Mouse (Mus musculus): Measurements from ENCODE around the gene Mc1r. TPM values are rescaled to one million over a fixed set of nuclear protein-coding genes. Genes with fewer than 3 reads are reported as not detected.

The Mc1r gene
- total RNA-seq, 2 experiments from 2014 or later: not detected

Other genes with a start within 250 kb of the Mc1r start
- 10 to 100 TPM in 1 of 2 experiments, 1 to 10 TPM in 1; 9.2 to 12.2 TPM for gene Sult5a1, start 248.8 kb upstream of the Mc1r start, total RNA-seq (2021)
- 10 to 100 TPM; 45.0 to 48.5 TPM for gene Dpep1, start 220.9 kb upstream of the Mc1r start, total RNA-seq (2021)
- gene Chmp1a, start 194.3 kb upstream of the Mc1r start, total RNA-seq (2021): 10 to 100 TPM; 79.3 to 86.2 TPM
- 1 to 10 TPM; 3.4 to 3.6 TPM for gene Spata33, start 194.3 kb upstream of the Mc1r start, total RNA-seq (2021)
- 10 to 100 TPM; 49.6 to 62.2 TPM for gene Cdk10, start 182.3 kb upstream of the Mc1r start, total RNA-seq (2021)
- gene Spata2l, start 170.9 kb upstream of the Mc1r start, total RNA-seq (2021): 10 to 100 TPM; 10.5 to 14.2 TPM
- gene Zfp276, start 152.9 kb upstream of the Mc1r start, total RNA-seq (2021): 10 to 100 TPM; 21.6 to 23.5 TPM
- 10 to 100 TPM; 20.3 to 24.0 TPM for gene Vps9d1, start 152.8 kb upstream of the Mc1r start, total RNA-seq (2021)
- gene Fanca, start 88.5 kb upstream of the Mc1r start, total RNA-seq (2021): 1 to 10 TPM; 1.2 to 4.2 TPM
- gene Spire2, start 74.4 kb upstream of the Mc1r start, total RNA-seq (2021): 1 to 10 TPM; 1.7 to 3.1 TPM
- gene Tcf25, start 33.4 kb upstream of the Mc1r start, total RNA-seq (2021): 100 to 1,000 TPM; 218 to 255 TPM
- 1 to 10 TPM; 2.0 to 8.2 TPM for gene Tubb3, start 4.3 kb downstream of the Mc1r start, total RNA-seq (2021)
- gene Def8, start 16.4 kb downstream of the Mc1r start, total RNA-seq (2021): 10 to 100 TPM; 22.9 to 24.4 TPM
- gene Afg3l1, start 70.8 kb downstream of the Mc1r start, total RNA-seq (2021): 10 to 100 TPM; 62.6 to 71.1 TPM
- under 1 TPM; 0.20 to 0.35 TPM for gene Dbndd1, start 108.4 kb downstream of the Mc1r start, total RNA-seq (2021)
- gene Gas8, start 111.7 kb downstream of the Mc1r start, total RNA-seq (2021): 10 to 100 TPM; 12.8 to 14.5 TPM
- gene Rhou, start 246.8 kb downstream of the Mc1r start, total RNA-seq (2021): 10 to 100 TPM; 42.5 to 42.8 TPM

All from adrenal gland, adult 18-20 months (tissue).